In the genomic region with DNA sequence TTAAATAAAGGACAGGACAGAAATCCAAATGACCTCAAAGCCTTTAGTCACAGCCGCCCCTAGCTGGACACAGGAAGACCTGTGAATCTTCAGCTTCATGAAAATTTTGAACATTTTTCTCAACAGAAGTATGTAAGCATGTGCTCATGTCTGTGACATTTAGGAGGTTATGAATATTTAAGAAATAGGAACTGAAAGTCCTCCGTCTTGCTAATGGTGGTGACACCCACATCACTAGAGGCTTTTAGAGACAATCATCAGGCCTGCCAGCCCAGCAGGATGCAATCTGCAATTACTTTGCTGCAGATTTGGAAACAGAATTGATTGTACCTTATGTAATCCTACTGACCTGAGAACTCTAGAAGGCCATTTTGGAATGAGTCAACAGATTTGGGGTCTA, we compare ENCODE assay signal across 22 mouse cellular contexts. TPM values are rescaled to one million over a fixed set of nuclear protein-coding genes. Genes with fewer than 3 reads are reported as not detected.
"Had no signal": no experiment of that assay in that cellular context is flagged by ENCODE, and none has a peak within 500 bp of the region (broad histone marks: within the 10 kb centered on the region; RNA-seq: fewer than 3 reads in every experiment).

No protein-coding gene starts in this region.

- H3K4me1 ChIP-seq: liver, embryonic 13.5 days; megakaryocyte, embryonic 14.5 days; midbrain, embryonic 10.5 days had no signal

- H3K4me3 ChIP-seq: kidney, embryonic 15.5 days; liver, embryonic 13.5 days; megakaryocyte, embryonic 14.5 days; midbrain, embryonic 10.5 days; midbrain, embryonic 13.5 days; myocyte; neural tube, embryonic 13.5 days had no signal

- ATAC-seq: midbrain, embryonic 13.5 days; midbrain, embryonic 16.5 days had no signal

- DNase-seq: kidney, adult 11 months; kidney, adult 8-10 months; kidney, postnatal 10 days; kidney, postnatal 36 days; liver, embryonic 13.5 days; lung, adult 2 months; lung, postnatal 14 days; lung, postnatal 4 days; retina, postnatal 1 day; thymus, adult 2 months; thymus, postnatal 25 days had no signal

- H3K27ac ChIP-seq: kidney, embryonic 15.5 days; liver, embryonic 13.5 days; midbrain, embryonic 10.5 days; midbrain, embryonic 13.5 days; neural tube, embryonic 13.5 days; stomach, postnatal 0 days had no signal

RNA-seq across cellular contexts. Expression of gene Gm2115, which starts 22.7 kb away (rescaled TPM):
- total RNA-seq: liver, adult 2 months; monocyte, adult 5-6 weeks; neutrophil, adult 5-6 weeks had no signal
